Comparison of ENCODE assay signal across 12 mouse cellular contexts in the genomic region with DNA sequence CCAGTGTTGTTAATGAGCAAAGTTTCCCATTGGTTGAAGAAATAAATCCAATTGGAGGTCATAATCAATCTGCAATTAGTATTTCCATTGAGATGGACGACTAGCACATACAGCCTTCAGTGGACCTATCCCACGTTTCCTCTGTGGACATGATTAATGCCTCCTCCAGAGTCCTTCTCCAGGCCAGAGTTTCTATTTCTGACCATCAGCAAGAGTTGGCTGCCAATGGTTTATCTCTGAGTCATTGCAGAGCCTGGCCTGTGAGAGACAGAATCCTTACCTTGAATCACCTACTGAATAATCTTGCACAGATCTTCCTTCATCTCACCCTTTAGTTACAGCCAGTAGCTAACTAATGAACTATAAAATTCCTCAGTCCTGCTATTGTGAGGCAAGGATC.
"Had no signal": no experiment of that assay in that cellular context is flagged by ENCODE, and none has a peak within 500 bp of the region (broad histone marks: within the 10 kb centered on the region; RNA-seq: fewer than 3 reads in every experiment).

No protein-coding gene starts in this region.

- H3K36me3 ChIP-seq: limb, embryonic 10.5 days; liver, embryonic 15.5 days; midbrain, embryonic 10.5 days; neural tube, embryonic 12.5 days had no signal

- ATAC-seq: lung, postnatal 0 days had no signal

- H3K9ac ChIP-seq: liver, embryonic 15.5 days; neural tube, embryonic 12.5 days had no signal

- H3K9me3 ChIP-seq: limb, embryonic 10.5 days; liver, embryonic 15.5 days; midbrain, embryonic 10.5 days; neural tube, embryonic 12.5 days had no signal

- H3K27ac ChIP-seq: left cerebral cortex, adult 2 months; limb, embryonic 10.5 days; liver, embryonic 15.5 days; midbrain, embryonic 10.5 days; neural tube, embryonic 12.5 days had no signal

- H3K4me2 ChIP-seq: liver, embryonic 11.5 days; liver, embryonic 15.5 days; neural tube, embryonic 12.5 days had no signal

- H3K4me3 ChIP-seq: left cerebral cortex, adult 2 months; limb, embryonic 10.5 days; liver, embryonic 15.5 days; midbrain, embryonic 10.5 days; neural tube, embryonic 12.5 days had no signal

- H3K27me3 ChIP-seq: liver, embryonic 15.5 days; neural tube, embryonic 12.5 days had no signal

- DNase-seq: kidney, postnatal 25 days; lung, adult 2 months; lung, postnatal 36 days; midbrain, embryonic 14.5 days; thymus, postnatal 36 days had no signal

- H3K4me1 ChIP-seq: limb, embryonic 10.5 days; liver, embryonic 15.5 days; midbrain, embryonic 10.5 days; neural tube, embryonic 12.5 days had no signal
